Mouse (Mus musculus): ENCODE results near the gene Spp1.

DNA sequence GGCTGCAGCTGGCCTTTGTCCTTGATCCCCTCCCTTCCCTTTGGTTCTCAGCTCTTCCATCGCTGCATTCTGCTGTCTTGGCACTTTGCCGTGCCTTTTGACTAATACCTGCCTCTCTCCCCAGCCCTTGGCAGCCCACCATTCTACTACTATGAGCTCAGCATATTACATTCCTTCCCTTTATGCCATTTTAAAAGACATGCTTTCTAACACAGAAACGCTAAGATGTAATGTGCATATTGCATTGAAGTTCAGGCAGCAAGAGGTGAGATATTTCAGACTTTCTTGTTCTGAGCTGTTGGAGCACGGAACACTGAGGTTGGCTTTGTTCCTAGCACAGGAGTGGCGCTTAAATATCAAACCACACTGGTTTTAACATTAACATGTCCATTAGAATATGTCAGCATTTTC is 36.1 kb downstream of the Spp1 start:
- TF ChIP-seq SIN3A (IDR thresholded peaks at IDR 0.05; ENCODE audit: low read length), result no peak
- TF ChIP-seq ZNF384 (IDR thresholded peaks at IDR 0.05; ENCODE audit: low read depth, low read length), result no peak
- TF ChIP-seq POLR2AphosphoS2 (IDR thresholded peaks at IDR 0.05; ENCODE audit: low read length), result no peak
- no peak for TF ChIP-seq JUND (IDR thresholded peaks at IDR 0.05; ENCODE audit: low read depth, low read length)
- TF ChIP-seq ZMIZ1 (IDR thresholded peaks at IDR 0.05; ENCODE audit: low read depth, low read length), result no peak
- no peak for TF ChIP-seq POLR2A (IDR thresholded peaks at IDR 0.05; ENCODE audit: control insufficient read depth in 1 of 2, insufficient read depth in 1 of 2, low read depth in 1 of 2, low read length in 2 of 2, poor library complexity in 1 of 2)
- TF ChIP-seq SMC3 (IDR thresholded peaks at IDR 0.05; ENCODE audit: low read depth, low read length), result no peak
- TF ChIP-seq EP300 (IDR thresholded peaks at IDR 0.05; ENCODE audit: low read depth in 1 of 2, low read length in 2 of 2), result no peak
